Mouse (Mus musculus) embryonic stem cell, embryonic (primary cell): ENCODE data around the gene Mapt.

Source experiments
- CTCF ChIA-PET, 4 experiments: fragments of 300-600 bp in 2 of 4; fragments of 350-600 bp in 2 of 4; sonication (Branson Sonifier 250); formaldehyde crosslinking; loops; one replicate each; lab custom pipeline; 2022; ENCODE audit warnings: inconsistent platforms in 2 of 4; lab: Charles Lee
- POLR2A ChIA-PET, 4 experiments: fragments of 300-600 bp in 2 of 4; fragments of 350-600 bp in 2 of 4; sonication (Branson Sonifier 250); formaldehyde crosslinking; loops; one replicate each; lab custom pipeline; 2022; ENCODE audit warnings: antibody characterized with exemption in 4 of 4, inconsistent platforms in 1 of 4; lab: Charles Lee

Mapt gene

GRCm38 (mm10) chr11:104231041-104231911, at the start of gene Mapt:
TSS of gene Mapt (plus strand) at chr11:104231390.
- CTCF ChIA-PET: interaction anchor here (0.6 to 3.6 kb wide), 40 partner anchors 9 to 1924 kb away, joined by 3 to 16 read pairs (median 3); partner anchors contain the start of gene Nsf (in 1 of the 4)
- POLR2A ChIA-PET: interaction anchor here in 3 of 4 experiments (0.5 to 8.1 kb wide), 24 partner anchors 9 to 454 kb away, joined by 3 to 103 read pairs (median 5); partner anchors contain the start of genes Arf2 (in 1 of the 3), Gm11639 (in 1 of the 3) and Nsf (in 1 of the 3)

DNA sequence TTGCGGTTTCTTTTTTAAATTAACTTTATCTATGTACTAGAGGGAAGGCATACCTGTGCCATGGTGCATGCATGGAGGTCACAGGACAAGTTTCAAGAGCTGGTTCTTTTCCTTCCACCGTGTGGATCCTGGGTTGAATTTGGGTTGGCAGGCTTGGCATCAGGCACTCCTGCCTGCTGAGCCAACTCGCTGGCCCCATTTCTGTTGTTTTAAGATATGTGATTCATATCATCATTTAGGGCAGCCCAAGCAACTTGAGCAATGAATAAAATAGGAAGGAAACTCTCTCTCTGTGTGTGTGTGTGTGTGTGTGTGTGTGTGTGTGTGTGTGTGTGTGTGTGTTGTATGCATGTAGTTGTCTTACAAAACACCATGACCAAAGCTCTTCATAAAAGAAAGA, 49.0 kb upstream of the Mapt start:
- CTCF ChIA-PET: interaction anchor here in 1 of 4 experiments (0.6 kb wide), 1 partner anchor 19 kb away, joined by 5 read pairs; no protein-coding TSS in a partner anchor
- POLR2A ChIA-PET: interaction anchor here in 1 of 4 experiments (0.6 to 0.7 kb wide), 2 partner anchors 34 to 185 kb away, joined by 3 to 4 read pairs; no protein-coding TSS in a partner anchor

DNA sequence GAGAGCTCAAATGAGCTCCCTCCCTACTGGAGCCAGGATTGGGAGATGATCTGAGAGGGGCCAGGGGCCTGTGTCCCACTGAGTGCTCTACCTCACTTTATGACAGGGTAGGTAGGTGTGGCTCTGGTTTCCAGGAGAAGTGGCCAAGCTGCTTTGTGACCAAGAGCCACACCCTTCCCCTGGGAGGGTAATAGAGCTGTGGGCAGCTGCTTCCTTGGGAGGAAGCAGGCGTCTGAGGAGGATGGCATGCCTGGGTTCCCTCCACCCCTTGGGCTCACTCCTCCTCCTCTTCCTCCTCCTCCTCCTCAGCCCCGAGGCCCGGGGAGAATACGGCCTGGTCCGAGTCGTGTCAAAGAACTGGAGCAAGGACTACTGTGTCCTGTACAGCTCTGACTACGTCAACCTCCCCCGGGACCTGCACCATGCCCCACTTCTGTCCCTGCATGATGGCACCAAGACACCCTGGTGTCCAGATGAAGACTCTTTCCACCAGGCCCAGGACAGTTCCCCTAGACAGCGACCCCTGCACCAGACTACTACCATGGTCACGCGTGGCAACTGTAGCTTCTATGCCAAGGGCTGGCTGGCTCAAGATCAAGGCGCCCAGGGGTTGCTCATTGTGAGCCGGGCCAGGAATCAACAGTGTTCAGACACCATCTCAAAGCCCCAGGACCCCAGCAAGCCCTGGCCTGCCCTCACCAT, 44.9 kb upstream of the Mapt start, which contains the start of gene Sppl2c:
TSS of gene Sppl2c (plus strand) at position 193 of the 702 bp plus-strand sequence.
- POLR2A ChIA-PET: interaction anchor here (0.5 to 1.4 kb wide), 8 partner anchors 11 to 233 kb away, joined by 3 to 4 read pairs (median 3); partner anchors contain the start of gene Nsf (in 1 of the 4)
- CTCF ChIA-PET: interaction anchor here (0.7 to 1.4 kb wide), 7 partner anchors 9 to 199 kb away, joined by 3 to 11 read pairs (median 4); no protein-coding TSS in a partner anchor

DNA sequence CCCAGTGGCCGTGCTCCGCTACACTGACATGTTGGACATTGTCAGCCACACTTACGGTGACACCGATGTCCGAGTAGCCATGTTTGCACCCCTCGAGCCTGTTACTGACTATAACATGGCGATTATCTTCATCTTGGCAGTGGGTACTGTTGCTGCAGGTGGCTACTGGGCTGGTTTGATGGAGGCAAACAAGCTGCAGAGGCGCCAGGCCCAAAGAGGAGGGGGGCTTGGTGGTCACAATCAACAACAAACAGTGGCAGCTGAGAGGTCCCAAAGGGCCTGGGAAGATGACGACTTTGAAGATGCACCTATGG, 44.4 kb upstream of the Mapt start:
- ChIA-PET POLR2A (interaction anchor here in 1 of 4 experiments (0.6 kb wide), 1 partner anchor 143 kb away, joined by 3 read pairs; no protein-coding TSS in a partner anchor), CTCF (interaction anchor here in 3 of 4 experiments (1.2 to 1.4 kb wide), 3 partner anchors 9 to 190 kb away, joined by 4 to 7 read pairs (median 5); no protein-coding TSS in a partner anchor)

GRCm38 (mm10) chr11:104187766-104188165, 43.4 kb upstream of the Mapt start:
- ChIA-PET CTCF (interaction anchor here in 2 of 4 experiments (0.7 to 1.0 kb wide), 2 partner anchors 191 to 425 kb away, joined by 3 to 4 read pairs; no protein-coding TSS in a partner anchor), POLR2A (no interaction called here)

DNA sequence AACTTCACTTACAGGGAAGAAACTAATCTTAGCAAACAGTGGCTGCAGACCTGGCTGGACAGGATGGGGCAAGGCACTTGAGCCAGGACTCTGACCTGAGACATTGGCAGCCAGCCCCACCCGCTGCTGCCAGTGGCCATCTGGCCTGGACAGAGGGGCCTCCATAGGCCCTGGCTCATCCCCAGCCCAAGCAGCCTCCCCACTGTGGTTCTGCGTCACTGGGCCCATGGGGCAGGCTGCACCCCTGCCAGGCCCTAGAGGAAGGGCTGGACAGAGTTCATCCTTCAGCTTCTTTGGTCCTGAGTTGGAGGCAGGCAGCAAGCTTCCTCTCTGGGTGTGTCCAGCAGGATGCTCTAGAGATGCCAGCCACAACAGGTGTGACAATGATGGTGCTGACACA, 41.2 kb upstream of the Mapt start:
- ChIA-PET POLR2A (no interaction called here), CTCF (interaction anchor here in 2 of 4 experiments (0.5 to 0.6 kb wide), 2 partner anchors 127 to 426 kb away, joined by 3 read pairs; no protein-coding TSS in a partner anchor)

DNA sequence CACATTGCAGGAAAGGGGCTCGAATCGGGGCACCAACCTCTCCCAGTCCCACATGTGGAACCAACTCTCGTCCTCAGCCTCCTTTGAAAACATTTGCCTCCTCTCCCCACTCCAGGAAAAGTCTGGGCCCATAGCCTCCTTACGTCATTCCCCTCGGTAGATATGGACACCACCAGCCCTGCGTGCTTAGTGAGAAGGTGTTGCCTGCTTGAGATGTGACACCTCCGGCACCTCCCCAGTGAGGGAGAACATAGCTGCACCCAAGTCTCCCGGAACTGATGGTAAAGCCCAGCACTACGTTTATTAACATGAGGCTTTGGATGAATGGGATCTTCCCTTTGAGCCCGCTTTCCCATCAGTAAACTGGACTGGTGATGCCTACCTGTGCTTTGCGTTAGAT, 35.8 kb upstream of the Mapt start:
- ChIA-PET POLR2A (interaction anchor here in 2 of 4 experiments (0.6 to 1.0 kb wide), 2 partner anchors 93 to 400 kb away, joined by 3 to 4 read pairs; no protein-coding TSS in a partner anchor), CTCF (interaction anchor here in 3 of 4 experiments (0.5 to 2.1 kb wide), 18 partner anchors 9 to 215 kb away, joined by 3 to 15 read pairs (median 4); partner anchors contain the start of genes Mapt (in 1 of the 3) and Sppl2c (in 1 of the 3))

DNA sequence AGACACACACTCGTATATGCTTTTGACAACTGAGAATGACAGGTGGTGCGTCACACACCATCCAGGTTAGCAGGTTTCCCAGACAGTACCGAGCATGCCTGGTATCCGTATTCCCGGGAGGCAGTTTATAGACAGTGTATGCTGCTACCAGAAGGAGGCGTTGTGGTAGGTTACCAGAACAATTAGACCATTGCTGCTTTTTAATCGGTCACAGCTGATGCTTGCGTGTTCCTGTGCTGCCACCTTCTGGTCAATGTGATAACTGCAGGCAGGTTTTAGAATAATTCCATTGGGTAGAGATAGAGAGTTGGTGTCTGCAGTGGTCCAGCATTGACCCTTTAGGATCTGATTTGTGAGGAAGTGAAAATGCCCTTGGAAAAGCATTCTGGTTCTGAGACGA, 35.4 kb upstream of the Mapt start:
- POLR2A ChIA-PET: interaction anchor here in 1 of 4 experiments (1.0 kb wide), 1 partner anchor 93 kb away, joined by 4 read pairs; no protein-coding TSS in a partner anchor
- CTCF ChIA-PET: interaction anchor here in 3 of 4 experiments (0.5 to 2.1 kb wide), 19 partner anchors 10 to 216 kb away, joined by 3 to 15 read pairs (median 4); partner anchors contain the start of genes Mapt (in 1 of the 3) and Sppl2c (in 1 of the 3)

DNA sequence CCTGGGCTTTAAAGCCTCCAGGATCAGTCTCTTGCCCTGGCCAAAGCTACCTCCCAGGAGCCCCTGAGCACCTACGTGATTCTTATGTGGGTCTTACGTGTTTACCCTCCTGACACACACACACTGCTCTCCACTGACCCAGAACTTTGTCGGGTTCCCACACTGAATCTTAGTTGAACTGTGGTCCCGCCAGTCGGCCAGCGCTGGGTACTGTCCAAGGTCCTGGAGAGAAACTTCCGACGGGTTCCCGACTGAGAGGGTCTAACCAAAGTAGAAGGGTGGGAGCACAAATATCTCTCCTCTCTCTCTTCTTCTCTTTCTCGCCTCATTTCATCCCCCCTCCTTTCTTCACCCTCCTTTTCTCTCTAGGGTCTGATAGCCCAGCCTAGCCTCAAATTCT, 33.3 kb upstream of the Mapt start:
- ChIA-PET CTCF (interaction anchor here in 2 of 4 experiments (0.5 to 3.1 kb wide), 5 partner anchors 80 to 436 kb away, joined by 3 to 12 read pairs (median 5); no protein-coding TSS in a partner anchor), POLR2A (interaction anchor here in 3 of 4 experiments (0.5 to 1.9 kb wide), 4 partner anchors 33 to 210 kb away, joined by 3 to 7 read pairs (median 3); no protein-coding TSS in a partner anchor)

- ChIA-PET POLR2A (interaction anchor here in 1 of 4 experiments (0.6 to 0.9 kb wide), 2 partner anchors 83 to 134 kb away, joined by 3 to 4 read pairs; no protein-coding TSS in a partner anchor), CTCF (no interaction called here)
Measured at GRCm38 (mm10) chr11:104203271-104203670, 27.9 kb upstream of the Mapt start.

- POLR2A ChIA-PET: interaction anchor here in 1 of 4 experiments (1.5 kb wide), 1 partner anchor 83 kb away, joined by 5 read pairs; no protein-coding TSS in a partner anchor
- CTCF ChIA-PET: no interaction called here
Measured at GRCm38 (mm10) chr11:104206573-104206972, 24.6 kb upstream of the Mapt start.

DNA sequence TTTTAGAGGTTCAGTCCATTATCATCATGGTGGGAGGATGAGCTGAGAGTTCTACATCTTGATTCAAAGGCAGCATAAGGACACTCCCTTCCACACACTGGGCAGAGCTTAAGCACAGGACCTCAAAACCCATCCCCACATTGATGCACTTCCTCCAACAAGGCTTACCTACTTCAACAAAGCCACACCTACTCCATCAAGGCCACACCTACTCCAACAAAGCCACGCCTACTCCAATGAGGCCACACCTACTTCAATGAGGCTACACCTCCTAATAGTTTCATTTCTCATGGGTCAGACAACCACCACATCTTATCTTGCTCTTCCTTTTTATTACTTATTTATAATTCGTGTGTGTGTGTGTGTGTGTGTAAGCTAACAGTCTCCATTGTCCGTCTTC, 22.1 kb upstream of the Mapt start:
- CTCF ChIA-PET: no interaction called here
- POLR2A ChIA-PET: interaction anchor here in 2 of 4 experiments (0.6 to 1.2 kb wide), 3 partner anchors 13 to 152 kb away, joined by 3 to 4 read pairs (median 3); no protein-coding TSS in a partner anchor

DNA sequence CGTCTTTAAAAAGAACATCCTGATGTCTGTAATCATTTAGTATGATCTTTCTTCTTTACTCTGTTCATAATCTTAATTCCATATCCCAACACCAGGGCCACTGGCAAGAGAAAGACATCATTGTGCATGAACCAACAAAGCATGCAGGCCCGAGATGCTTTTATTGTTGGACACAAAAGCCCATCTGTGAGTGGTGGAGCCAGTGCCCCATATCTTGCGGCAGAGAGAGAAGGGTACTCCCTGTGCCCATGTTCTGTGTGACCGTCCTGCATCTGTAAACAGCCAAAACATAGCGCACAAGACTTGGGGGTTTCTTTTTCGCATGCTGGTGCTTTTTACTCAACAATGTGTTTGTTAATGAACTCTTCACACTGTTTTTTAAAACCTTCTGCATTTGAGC, 19.9 kb upstream of the Mapt start:
- CTCF ChIA-PET: interaction anchor here in 1 of 4 experiments (0.7 kb wide), 1 partner anchor 572 kb away, joined by 3 read pairs; no protein-coding TSS in a partner anchor
- POLR2A ChIA-PET: no interaction called here

DNA sequence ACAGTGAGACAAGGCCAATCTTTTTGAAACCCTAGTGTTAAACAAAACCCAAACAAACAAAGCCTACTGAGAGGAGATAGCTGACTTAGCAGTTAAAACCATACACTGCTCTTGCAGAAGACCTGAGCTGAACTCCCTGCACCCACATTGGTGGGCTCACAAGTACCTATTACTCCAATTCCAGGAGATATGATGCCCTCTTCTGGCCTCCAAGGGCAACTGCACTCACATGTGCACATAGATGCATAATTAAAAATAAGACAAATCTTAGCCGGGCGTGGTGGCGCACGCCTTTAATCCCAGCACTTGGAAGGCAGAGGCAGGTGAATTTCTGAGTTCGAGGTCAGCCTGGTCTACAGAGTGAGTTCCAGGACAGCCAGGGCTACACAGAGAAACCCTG, 17.1 kb upstream of the Mapt start:
- POLR2A ChIA-PET: interaction anchor here in 2 of 4 experiments (0.9 to 1.5 kb wide), 3 partner anchors 9 to 75 kb away, joined by 3 to 9 read pairs (median 3); no protein-coding TSS in a partner anchor
- CTCF ChIA-PET: interaction anchor here in 1 of 4 experiments (0.6 kb wide), 1 partner anchor 204 kb away, joined by 3 read pairs; no protein-coding TSS in a partner anchor

DNA sequence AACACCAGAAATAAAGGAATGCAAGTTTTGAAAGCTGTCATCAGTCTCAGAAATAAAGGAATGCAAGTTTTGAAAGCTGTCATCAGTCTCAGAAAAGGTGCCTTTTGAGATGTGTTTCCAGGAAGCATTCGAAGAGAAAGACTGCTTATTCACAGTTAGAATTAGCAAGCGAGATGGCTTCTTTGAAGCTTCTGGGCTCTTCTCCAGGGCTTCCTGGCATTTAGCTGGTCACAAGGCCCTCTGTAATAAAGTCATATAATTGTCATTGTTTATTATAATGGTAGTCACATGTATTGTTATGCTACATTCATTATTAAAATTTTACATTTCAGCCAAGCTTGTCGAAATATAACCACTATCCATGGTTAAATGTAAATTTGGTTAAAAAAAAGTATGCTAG, 13.1 kb upstream of the Mapt start:
- POLR2A ChIA-PET: interaction anchor here in 2 of 4 experiments (0.6 to 2.8 kb wide), 6 partner anchors 10 to 961 kb away, joined by 3 to 10 read pairs (median 3); no protein-coding TSS in a partner anchor

DNA sequence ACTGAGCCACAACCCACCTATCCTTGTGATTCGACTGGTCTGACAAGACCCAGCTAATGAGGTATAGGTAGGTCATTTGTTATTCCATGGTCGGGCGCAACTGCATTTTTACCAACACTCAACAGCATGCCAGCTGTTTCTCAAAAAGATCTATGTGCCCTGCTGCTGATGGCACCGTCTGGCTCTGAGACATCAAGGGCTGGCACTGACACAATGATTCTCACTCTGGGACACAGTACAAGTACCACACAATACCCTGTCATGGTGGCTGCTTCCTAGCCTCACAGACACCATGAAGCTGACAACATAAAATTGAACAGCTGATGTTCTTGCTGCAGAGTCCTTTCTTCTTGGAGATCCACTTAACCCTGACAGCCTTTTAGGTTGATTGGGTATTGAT, 10.9 kb upstream of the Mapt start:
- ChIA-PET POLR2A (interaction anchor here in 2 of 4 experiments (1.0 to 3.1 kb wide), 3 partner anchors 11 to 75 kb away, joined by 3 to 18 read pairs (median 4); partner anchors contain the start of gene Mapt (in 1 of the 2)), CTCF (interaction anchor here in 1 of 4 experiments (1.9 kb wide), 1 partner anchor 11 kb away, joined by 7 read pairs; the partner anchor contains the start of gene Mapt)

More for the DNA sequence above, 13.1 kb upstream of the Mapt start:
- CTCF ChIA-PET: interaction anchor here in 1 of 4 experiments (0.6 to 0.9 kb wide), 3 partner anchors 47 to 231 kb away, joined by 3 to 4 read pairs (median 3); no protein-coding TSS in a partner anchor

DNA sequence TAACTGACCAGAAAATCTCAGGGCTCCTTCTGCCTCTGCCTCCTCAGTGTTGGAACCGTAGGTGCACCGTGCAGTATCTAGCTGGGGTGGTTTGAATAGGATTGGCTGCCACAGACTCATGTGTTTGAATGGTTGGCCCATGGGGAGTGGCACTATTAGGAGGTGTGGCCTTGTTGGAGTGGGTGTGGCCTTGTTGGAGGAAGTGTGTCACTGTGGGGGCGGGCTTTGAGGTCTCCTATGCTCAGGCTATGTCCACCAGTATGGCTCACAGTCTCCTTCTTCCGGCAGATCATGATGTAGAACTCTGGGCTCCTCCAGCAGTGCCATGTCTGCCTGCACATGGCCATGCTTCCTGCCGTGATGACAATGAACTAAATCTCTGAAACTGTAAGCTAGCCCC, 9.4 kb upstream of the Mapt start:
- POLR2A ChIA-PET: interaction anchor here in 3 of 4 experiments (0.6 to 3.1 kb wide), 13 partner anchors 9 to 1914 kb away, joined by 3 to 18 read pairs (median 4); partner anchors contain the start of gene Mapt (in 2 of the 3)
- CTCF ChIA-PET: interaction anchor here (0.6 to 1.5 kb wide), 7 partner anchors 7 to 1545 kb away, joined by 3 to 6 read pairs (median 3); partner anchors contain the start of gene Mapt (in 1 of the 4)
